Mouse (Mus musculus) ES-Bruce4 (cell line): ENCODE results near the gene Vsx2. TPM values are rescaled to one million over a fixed set of nuclear protein-coding genes. Genes with fewer than 3 reads are reported as not detected.

Source experiments
- H3K27ac ChIP-seq: 2 replicates; pipeline ENCODE4 v1.5.1; 2012; ENCODE audit warnings: low read length, inconsistent platforms; ENCODE audit not compliant: insufficient read depth
- H3K27me3 ChIP-seq: 2 replicates; pipeline ENCODE4 v1.6.1; 2012; ENCODE audit warnings: mild to moderate bottlenecking, low read length, inconsistent platforms; ENCODE audit not compliant: control insufficient read depth, poor library complexity, insufficient read depth, severe bottlenecking
- H3K36me3 ChIP-seq: 2 replicates; pipeline ENCODE4 v1.6.1; 2012; ENCODE audit warnings: inconsistent platforms, mild to moderate bottlenecking, low read length, moderate library complexity; ENCODE audit not compliant: control insufficient read depth, poor library complexity, insufficient read depth, severe bottlenecking
- H3K4me1 ChIP-seq: one replicate; pipeline ENCODE4 v1.8.1; 2011; ENCODE audit warnings: low read length; ENCODE audit not compliant: control insufficient read depth, insufficient read depth
- H3K4me3 ChIP-seq: 2 replicates; pipeline ENCODE4 v1.5.1; 2011; ENCODE audit warnings: low read depth, mild to moderate bottlenecking, low read length
- H3K9ac ChIP-seq: 2 replicates; pipeline ENCODE4 v1.6.1; 2012; ENCODE audit warnings: low read depth, mild to moderate bottlenecking, inconsistent platforms; ENCODE audit not compliant: poor library complexity, severe bottlenecking
- H3K9me3 ChIP-seq: replicated peaks from 2 replicates; pipeline ENCODE4 v1.6.1; 2012; ENCODE audit warnings: mild to moderate bottlenecking, low read length, inconsistent platforms; ENCODE audit not compliant: control insufficient read depth, poor library complexity, insufficient read depth, severe bottlenecking
- CTCF ChIP-seq: IDR thresholded peaks from one replicate; pipeline ENCODE4 v1.8.1; 2011; ENCODE audit warnings: low read depth, low read length
- EP300 ChIP-seq: IDR thresholded peaks from 2 replicates; pipeline ENCODE4 v1.6.1; 2011; ENCODE audit warnings: low read depth, low read length; ENCODE audit not compliant: insufficient read depth
- POLR2A ChIP-seq: IDR thresholded peaks from one replicate; pipeline ENCODE4 v1.8.1; 2011; ENCODE audit warnings: low read length; ENCODE audit not compliant: insufficient read depth
- polyA plus RNA-seq: library from polyadenylated mRNA; stranded (reverse); fragments of >200 nt; gene quantifications from 2 replicates; pipeline ENCODE4 v1.2.4, GENCODE M21; 2011; ENCODE audit warnings: low read depth; ENCODE audit not compliant: missing spikeins, insufficient read depth, insufficient read length

Vsx2 gene
- polyA plus RNA-seq, 1 experiment = 0.18 TPM

DNA sequence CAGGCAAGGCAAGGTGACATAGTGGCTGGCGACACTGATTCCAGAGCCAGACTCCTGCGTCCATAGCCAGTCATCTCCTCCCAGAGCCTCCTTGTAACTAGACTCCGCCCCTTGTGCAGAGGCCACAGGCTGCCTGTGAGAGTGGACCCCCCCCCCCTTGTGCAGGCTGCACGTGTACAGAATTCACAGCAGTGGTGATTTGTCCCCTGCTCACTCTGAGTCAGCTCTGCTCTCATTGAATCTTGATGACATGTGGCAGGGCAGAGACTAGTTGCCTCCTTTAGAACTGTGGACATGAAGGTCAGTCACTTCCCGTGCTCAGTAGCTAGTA is 8.8 kb downstream of the Vsx2 start:
- Histone ChIP-seq H3K9ac (no peak overlapping the region), H3K27me3 (no peaks in the 10 kb centered on the region), H3K27ac (no peak overlapping the region), H3K36me3 (no peaks in the 10 kb centered on the region), H3K4me3 (no peak overlapping the region), H3K4me1 (no peaks in the 10 kb centered on the region), H3K9me3 (no peaks in the 10 kb centered on the region)
- TF ChIP-seq POLR2A = no peak
- no peak for TF ChIP-seq EP300
- no peak for TF ChIP-seq CTCF

DNA sequence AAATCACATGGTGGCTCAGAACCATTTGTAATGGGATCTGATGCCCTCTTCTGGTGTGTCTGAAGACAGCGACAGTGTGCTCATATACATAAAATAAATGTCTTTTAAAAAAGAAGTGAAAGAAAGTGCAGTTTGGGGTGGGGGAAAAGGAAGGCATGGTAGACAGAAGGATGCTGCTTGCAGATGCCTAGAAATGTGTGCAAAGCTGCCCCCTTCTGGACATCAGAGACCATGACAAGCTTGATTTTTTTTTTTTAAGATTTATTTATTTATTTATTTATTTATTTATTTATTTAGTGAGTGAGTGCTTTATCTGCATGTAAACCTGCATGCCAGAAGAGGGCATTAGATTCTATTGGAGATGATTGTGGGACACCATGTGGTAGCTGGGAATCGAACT is 11.7 kb downstream of the Vsx2 start:
- H3K27ac ChIP-seq = no peak overlapping the region
- no peaks in the 10 kb centered on the region for H3K36me3 ChIP-seq
- no peak overlapping the region for H3K4me3 ChIP-seq
- no peaks in the 10 kb centered on the region for H3K27me3 ChIP-seq
- H3K9me3 ChIP-seq = no peaks in the 10 kb centered on the region
- TF ChIP-seq POLR2A (no peak), CTCF (no peak), EP300 (no peak)
- H3K9ac ChIP-seq = no peak overlapping the region
- H3K4me1 ChIP-seq = no peaks in the 10 kb centered on the region

DNA sequence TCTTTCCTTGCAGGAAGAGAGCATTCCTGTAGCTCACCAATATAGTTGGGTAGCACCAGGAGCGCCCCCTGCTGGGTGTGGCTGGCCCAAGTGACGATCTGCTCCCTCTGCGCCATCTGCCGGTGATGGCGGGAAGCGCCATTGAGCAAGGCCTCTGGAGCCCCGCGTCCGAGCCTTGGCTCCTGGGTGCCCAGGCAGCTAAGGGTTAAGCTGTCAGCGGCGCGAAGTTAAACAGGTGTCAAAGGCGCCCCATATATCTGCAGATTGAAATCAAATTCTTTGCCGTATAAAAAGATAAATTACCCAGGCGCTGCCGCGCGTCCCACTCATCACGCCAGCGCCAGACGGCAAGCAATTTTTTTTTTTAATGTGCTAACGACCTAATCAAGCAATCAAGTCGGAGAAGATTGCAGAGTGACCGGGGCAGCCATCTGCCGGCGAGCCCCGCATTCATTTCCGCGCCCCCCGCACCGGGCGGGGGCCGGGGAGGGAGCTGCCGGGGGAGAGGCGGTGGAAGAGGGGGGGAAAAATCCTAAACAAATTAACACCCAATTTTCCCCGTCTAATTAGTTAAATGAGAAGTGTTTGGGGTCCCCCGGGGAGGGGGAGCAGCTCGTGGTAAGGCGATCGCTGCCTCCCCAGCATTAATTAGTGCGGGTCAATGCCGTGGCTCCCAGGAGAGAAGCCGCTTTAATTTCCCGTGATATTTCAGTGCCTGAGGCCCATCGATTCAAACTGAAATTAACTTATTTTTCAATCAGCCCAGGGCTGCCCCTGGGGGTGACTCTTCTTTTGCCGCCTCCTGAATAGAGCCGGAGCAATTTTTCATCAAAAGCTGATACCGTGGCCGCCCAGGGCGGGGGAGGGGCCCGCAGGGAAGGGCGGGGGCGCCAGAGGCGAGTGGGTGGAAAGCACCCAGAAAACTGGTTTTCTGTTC is 20.5 kb downstream of the Vsx2 start:
- Histone ChIP-seq H3K9ac (peak overlapping the region; percentile 62), H3K9me3 (no peaks in the 10 kb centered on the region), H3K4me1 (peaks cover 2% of the 10 kb centered on the region), H3K36me3 (no peaks in the 10 kb centered on the region), H3K27me3 (peaks cover 2% of the 10 kb centered on the region; the same call in 1 of the 2 replicates), H3K27ac (no peak overlapping the region), H3K4me3 (peak overlapping the region; percentile 19)
- TF ChIP-seq POLR2A (no peak), EP300 (0 out of 2 replicates have a peak, but pooled peaks have one; percentile 3), CTCF (peak; percentile 100)

DNA sequence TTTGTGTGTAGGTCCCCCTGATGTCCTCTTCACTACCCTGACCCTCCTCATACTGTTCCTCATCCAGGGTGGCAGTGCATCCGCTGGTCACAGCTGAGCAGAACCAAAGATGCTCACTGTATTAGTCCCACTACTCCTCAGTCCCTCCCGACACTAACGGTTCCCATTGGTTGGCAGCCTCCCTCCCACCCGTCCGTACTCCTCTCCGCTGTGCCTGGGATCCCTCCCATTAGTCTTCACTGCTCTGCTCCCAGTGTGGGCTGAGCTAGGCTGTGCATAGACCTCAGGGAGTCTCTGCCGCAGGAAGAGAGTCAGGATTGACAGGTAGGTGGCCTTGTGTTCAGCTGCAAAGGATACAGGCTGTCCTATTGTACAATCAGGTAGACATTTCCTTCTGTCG is 28.8 kb downstream of the Vsx2 start:
- no peak for TF ChIP-seq POLR2A

DNA sequence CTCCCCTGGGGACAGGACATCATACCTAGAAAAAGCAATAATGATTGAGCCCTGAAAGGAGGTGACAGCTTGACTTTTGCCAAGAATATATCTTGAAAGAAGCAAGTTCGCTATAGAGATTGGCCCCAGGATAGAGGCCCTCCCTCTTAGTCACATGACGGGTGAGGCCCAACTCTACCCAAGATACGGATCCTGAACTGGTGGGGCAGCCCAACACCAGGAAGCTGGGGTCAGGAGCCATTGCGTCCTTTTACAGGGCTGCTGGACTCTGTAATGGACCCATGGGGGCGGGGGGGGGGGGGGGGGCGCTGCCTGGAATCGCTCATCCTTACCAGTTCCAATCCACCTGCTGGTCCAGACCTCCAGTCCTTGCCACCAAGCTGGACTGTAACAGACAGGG is 34.4 kb downstream of the Vsx2 start:
- Histone ChIP-seq H3K27me3 (no peaks in the 10 kb centered on the region), H3K4me1 (no peaks in the 10 kb centered on the region), H3K9ac (no peak overlapping the region), H3K27ac (no peak overlapping the region), H3K36me3 (0 out of 2 replicates have a peak, but pooled peaks cover 5% of the 10 kb centered on the region), H3K9me3 (no peaks in the 10 kb centered on the region), H3K4me3 (no peak overlapping the region)
- TF ChIP-seq CTCF (no peak), POLR2A (no peak), EP300 (no peak)

More for the DNA sequence above, 28.8 kb downstream of the Vsx2 start:
- Histone ChIP-seq H3K36me3 (no peaks in the 10 kb centered on the region), H3K4me3 (no peak overlapping the region), H3K9me3 (no peaks in the 10 kb centered on the region), H3K4me1 (no peaks in the 10 kb centered on the region), H3K27me3 (no peaks in the 10 kb centered on the region), H3K27ac (no peak overlapping the region), H3K9ac (no peak overlapping the region)

DNA sequence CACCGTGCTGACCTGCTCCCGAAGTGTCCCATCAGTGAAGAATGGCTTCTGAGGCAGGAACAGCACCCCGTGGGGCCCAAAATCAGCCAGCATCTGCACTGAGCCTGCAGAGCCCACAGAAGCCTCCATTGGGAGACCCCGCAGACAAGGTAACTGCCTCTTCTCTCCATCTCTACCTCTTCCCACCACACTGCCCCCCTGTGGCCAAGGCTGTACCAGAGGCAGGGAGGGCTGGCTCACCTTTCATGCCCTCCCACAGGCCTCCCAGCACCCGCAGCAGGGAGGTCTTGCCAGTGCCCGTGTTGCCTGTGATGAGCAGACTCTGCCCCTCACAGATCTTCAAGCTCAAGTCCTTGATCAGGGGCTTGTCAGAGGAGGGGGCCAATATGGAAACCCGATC is 36.3 kb downstream of the Vsx2 start:
- H3K27ac ChIP-seq = no peak overlapping the region
- no peak overlapping the region for H3K9ac ChIP-seq
- TF ChIP-seq POLR2A = no peak
- TF ChIP-seq CTCF = peak; percentile 77
- TF ChIP-seq EP300 = no peak
- no peaks in the 10 kb centered on the region for H3K27me3 ChIP-seq
- no peak overlapping the region for H3K4me3 ChIP-seq
- no peaks in the 10 kb centered on the region for H3K4me1 ChIP-seq
- H3K9me3 ChIP-seq = no peaks in the 10 kb centered on the region
- H3K36me3 ChIP-seq = 0 out of 2 replicates have a peak, but pooled peaks cover 5% of the 10 kb centered on the region
